Mouse (Mus musculus) cerebral cortex, adult 2 months (tissue): Measurements from ENCODE around the gene Utp18.

Source experiments
- WGBS: fragments of 180-500 bp; shearing (Covaris S2); methylation state at CpG from one replicate; pipeline ENCODE4 v1.1.7; 2018; 5-methylcytosine and 5-hydroxymethylcytosine counted together

Gene Utp18

DNA sequence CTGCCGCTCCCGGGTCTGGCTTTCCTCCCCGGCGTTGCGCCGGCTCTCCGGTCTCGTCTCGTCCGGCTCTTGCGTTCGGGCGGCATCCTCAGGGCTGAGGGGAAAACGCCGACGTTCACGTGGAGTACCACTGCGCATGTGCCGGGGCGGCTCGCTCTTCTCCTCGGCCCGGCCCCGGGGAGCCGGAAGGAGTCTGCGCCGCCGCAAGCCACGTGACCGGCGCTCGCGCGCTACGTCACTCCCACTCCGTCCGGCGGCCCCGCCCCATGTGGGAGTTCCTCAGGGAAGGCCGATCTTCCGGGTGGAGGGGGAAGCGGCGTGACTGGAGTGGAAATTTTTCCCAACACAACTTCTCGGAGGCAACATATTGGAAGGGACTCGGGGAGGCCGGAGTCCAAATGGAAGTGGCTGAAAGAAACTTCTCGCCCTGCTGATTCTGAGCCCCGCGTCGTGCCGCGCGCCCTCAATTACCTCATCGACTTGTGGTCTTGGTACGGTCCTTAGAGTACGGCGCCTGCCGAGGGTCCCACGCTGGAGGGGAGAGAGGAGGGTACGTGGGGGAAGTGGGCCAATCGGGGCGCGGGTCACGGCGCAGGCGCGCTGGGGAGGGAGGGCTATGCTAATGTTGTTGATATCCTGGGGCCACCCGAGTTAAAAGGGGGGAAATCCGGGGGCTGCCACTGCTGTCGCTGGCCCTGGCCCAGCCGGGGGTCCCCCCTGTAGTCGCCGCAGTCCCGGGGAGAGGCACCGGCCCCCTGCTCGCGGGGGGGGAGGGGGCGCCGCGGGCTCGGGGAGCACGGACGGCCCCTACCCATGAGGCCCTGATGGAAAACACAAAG lies at the start of gene Utp18, which contains the start of gene Mbtd1:
Utp18 (minus strand) TSS at position 195 of the 839 bp plus-strand sequence.
Mbtd1 (plus strand) TSS at position 281 of the 839 bp plus-strand sequence.
- WGBS: under 1% methylated on average over 82 of the region's 83 CpGs

DNA sequence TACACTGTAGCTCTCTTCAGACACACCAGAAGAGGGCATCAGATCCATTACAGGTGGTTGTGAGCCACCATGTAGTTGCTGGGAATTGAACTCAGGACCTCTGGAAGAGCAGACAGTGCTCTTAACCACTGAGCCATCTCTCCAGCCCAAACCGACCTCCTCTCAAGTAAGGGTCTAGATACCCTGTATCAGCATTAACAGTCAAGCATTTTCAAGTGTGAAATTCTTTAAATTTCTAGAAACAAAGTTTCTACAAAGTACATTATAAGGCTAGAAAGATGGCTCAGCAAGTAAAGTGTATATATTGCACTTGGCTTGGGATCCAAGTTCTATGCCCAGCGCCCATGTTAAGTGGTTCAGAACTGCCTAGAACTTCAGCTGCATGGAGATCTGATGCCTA lies 29.5 kb upstream of the Utp18 start:
- 95% methylated on average over 2 of the region's 2 CpGs for WGBS

DNA sequence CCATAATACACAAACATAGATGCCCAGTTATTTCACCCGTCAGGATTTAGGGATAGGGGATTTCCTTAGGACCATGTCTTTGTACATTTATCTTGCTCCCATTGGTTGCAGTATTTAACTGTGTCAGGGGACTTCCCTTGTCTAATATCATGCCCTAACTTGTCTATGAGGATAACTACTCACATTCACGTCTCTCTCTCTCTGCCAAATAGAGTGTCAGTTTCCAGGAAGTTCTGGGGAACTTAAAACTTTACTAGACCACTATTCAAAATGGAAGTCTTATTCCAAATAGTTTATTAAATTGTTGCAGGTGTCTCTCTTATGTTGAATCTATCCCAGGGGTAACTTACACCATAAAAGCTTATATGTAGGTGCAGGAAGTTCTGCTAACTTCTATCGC lies 26.0 kb upstream of the Utp18 start:
- WGBS: 89% methylated on average over 3 of the region's 3 CpGs

DNA sequence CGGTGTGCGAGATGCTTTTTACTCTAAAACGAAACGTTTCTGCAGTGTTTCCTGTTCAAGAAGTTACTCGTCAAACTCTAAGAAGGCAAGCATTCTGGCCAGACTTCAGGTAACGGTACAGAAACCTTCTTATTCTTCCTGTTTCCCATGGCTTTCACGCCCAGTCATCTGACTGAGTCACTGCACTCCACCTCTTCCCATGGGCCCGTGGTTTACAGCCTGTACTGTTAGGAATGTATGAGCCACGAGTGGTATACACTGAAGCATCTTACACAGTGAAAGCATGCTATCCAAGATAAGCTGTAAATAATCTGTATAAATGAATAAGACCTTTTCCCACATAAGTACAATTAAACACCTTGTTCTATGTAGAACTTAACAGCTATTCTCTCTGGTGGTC lies 23.3 kb upstream of the Utp18 start:
- WGBS: 80% methylated on average over 9 of the region's 9 CpGs

DNA sequence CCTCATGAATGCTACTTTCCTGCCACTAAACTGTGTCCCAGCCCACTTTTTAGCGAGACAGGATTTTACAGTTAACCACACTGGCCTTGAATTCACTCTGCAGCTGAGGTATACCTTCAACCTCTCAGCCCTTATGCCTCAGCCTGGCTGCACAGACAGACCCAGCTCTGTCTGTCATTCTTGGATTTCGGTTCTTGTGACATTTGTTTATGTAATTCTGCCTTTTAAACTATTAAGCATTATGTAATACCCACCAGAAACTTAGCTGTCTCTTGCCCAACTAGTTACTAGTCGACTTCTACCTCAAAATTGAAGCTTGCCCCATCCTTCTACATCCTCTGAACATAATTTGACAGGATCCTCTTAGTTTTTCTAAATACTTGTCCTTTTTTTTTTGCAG lies 22.3 kb upstream of the Utp18 start:
- 78% methylated on average over 3 of the region's 3 CpGs for WGBS

DNA sequence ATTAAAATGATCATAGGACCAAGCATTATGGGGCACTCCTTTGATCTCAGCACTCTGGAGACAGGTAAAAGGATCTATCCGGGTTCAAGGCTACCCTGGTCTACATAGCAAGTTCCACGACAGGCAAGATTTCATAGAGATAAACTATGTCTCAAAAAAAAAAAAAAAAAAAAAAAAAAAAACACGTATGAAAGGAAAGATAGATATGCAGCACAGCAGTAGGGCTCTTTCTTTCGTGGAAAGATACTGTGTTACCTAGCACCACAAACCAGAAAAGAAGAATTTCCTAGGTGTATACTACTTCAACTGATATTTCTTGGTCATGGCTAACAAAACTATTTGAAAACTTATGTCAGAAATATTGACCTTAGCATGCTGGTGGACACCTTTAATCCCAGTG lies 21.3 kb upstream of the Utp18 start:
- 84% methylated on average over 4 of the region's 4 CpGs for WGBS

- 81% methylated on average over 3 of the region's 3 CpGs for WGBS
Observed at GRCm38 (mm10) chr11:93897732-93898131, 12.2 kb upstream of the Utp18 start.

DNA sequence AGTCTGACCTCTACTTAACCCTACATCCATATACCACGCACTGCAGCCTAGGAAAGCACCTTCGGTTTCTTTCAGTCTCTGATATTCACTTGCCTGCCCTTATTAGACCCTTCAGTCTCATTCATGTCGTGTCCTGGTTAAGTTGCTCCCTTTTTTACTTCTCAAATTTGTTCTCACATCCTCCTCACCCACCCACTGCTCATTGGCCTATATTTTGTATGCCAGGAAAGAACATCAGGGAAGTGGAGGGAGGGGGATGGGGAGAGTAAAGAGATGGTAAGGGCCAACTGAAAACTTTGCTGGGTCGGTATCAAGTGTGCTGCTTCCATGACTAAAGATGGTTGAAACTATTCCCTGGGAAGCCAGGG lies 1.5 kb upstream of the Utp18 start:
- WGBS: 2% methylated on average over 4 of the region's 4 CpGs

- WGBS: under 1% methylated on average over 34 of the region's 34 CpGs
Observed at GRCm38 (mm10) chr11:93886411-93887079, 979 bp upstream of the Utp18 start.

DNA sequence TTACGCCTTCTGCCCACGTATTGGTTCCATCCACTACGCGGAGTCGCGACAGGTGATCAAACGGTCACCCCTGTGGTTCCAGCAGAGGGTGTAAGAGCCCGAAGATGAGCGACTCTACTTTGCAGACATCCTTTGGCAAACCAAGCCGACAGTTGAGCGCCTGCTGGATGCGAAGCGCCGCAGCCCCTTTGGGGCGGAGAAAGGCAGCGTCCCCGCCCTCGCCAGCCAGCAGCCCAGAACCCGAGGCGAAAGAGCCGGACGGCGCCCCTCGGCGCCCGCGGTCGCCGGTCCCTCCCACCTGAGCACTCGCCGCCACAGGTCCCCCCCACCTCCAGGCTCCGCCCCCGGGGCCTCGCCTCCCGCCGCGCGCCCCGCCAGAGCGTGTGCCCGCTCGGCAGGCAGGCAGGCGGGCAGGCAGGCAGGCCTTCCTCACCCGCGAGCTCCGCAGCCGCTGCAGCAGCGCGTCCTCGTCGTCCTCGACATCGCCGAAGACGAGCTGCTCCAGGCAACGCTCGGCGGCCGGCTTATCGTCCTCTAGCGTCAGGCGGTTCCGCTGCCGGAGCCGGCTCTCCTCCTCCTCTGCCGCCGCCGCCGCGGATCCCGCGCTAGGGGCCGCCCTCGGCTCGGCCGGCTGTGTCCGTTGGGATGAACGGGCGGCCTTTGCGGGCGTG lies 530 bp downstream of the Utp18 start:
- under 1% methylated on average over 81 of the region's 81 CpGs for WGBS

GRCm38 (mm10) chr11:93884068-93884467 lies 1.5 kb downstream of the Utp18 start:
- 76% methylated on average over 4 of the region's 4 CpGs for WGBS

- 84% methylated on average over 1 of the region's 1 CpGs for WGBS
Observed at GRCm38 (mm10) chr11:93862638-93863037, 22.9 kb downstream of the Utp18 start.

GRCm38 (mm10) chr11:93862045-93862623 lies 23.4 kb downstream of the Utp18 start:
- WGBS: 89% methylated on average over 4 of the region's 4 CpGs

- 58% methylated on average over 2 of the region's 2 CpGs for WGBS
Observed at GRCm38 (mm10) chr11:93861193-93861592, 24.4 kb downstream of the Utp18 start.

GRCm38 (mm10) chr11:93860540-93861172 lies 24.9 kb downstream of the Utp18 start:
- 85% methylated on average over 1 of the region's 1 CpGs for WGBS

DNA sequence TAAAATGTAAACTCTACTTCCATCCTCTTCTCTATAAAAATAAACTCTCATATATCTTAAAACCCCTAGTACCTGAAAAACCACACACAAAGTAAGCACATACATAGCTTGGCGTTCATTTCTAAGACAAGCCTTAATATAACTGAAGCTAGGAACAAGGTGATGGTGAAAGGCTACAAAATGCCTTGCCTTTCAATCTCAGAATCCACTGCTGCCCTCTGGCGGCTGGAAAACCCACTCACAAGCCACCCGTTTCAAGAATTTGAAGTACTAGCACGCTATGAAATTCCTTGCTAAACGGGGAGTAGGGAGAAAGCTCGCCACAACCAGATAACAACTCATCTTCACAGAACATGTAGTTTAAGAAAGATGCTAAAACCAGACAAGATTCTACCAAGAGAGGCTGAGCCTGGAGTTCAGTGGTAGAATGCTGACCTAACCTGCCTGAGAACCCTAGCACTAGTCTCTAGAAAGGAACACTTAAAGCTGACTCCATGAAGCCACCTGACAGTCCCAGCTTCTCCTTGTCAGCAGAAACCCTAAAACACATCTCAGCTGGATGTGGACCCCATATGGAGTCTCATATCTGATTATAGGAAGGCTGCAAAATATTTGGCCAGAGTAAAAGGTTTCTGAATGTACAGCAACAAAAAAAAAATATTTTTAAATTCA lies 29.1 kb downstream of the Utp18 start:
- 2% methylated on average over 6 of the region's 6 CpGs for WGBS

- 47% methylated on average over 3 of the region's 3 CpGs for WGBS
Observed at GRCm38 (mm10) chr11:93852546-93852945, 33.0 kb downstream of the Utp18 start.

GRCm38 (mm10) chr11:93847342-93847741 lies 38.2 kb downstream of the Utp18 start:
- whole genome bisulfite sequencing: 58% methylated on average over 2 of the region's 2 CpGs

DNA sequence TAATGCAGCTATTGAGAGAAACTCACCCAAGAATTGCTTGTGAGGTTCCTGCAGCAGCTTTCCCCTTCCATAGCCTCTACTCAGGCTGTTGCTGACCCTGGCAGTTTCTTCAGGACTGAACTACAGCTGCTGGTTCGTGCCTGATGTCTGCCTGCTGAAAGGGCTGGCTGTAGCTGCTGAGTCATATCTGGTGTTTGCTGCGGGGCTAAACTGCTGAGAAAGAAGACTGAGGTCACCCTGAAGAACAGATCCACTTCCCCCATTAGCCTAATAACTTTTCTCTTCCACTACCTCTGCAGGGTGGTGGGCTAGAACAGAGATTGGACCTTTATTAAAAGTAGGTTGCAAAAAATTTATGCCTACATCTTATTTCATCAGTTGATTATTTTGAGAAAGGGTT lies 49.8 kb downstream of the Utp18 start:
- WGBS: 56% methylated on average over 2 of the region's 2 CpGs

DNA sequence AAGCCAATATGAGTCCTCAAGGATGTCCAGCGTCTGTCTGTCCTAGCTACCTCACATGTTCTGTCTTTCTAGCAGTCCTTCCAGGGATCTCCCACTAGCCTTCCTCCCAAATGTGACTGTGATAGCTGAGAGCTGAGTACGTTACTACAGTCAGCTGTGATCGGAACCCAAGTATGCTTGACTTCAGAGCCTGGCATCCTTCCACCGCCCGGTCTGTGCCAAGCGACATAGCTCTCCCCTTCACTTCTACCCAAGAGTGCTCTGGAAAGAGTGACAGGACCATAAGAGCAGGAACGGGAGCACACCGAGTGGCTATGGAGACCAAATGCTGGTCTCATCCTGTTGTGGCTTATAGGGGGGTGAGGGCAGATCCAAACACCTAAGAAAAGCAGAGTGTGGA lies 55.6 kb downstream of the Utp18 start:
- 44% methylated on average over 8 of the region's 8 CpGs for WGBS

DNA sequence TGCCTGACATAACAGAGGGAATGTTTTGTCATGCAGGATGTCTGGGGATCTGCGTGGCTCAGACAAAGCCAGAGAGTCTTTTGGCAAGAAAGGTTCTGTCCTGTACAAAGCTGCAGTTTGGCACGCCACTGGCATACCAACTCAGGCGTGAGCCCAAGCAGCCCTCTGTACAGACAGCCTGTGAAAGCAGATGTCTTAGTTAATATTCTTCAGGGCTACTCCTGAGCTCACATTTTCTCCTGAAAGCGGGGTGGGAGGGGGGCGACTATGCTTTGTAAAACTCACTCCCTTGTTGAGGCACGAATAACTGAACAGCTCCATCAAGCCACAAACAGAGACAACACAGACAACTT lies 56.3 kb downstream of the Utp18 start:
- 41% methylated on average over 6 of the region's 6 CpGs for WGBS
